Mouse (Mus musculus) testis, adult 2 months (tissue): ENCODE results near the gene Hdac9.

Experiments used
- CTCF ChIP-seq: fragments of 200-500 bp; IDR thresholded peaks from 2 replicates; pipeline ENCODE4 v1.5.1; 2012; ENCODE audit warnings: low read depth, mild to moderate bottlenecking, inconsistent platforms, low read length, moderate library complexity; ENCODE audit not compliant: control insufficient read depth, insufficient read depth, insufficient replicate concordance
- POLR2A ChIP-seq: fragments of 200-500 bp; IDR thresholded peaks from 2 replicates; pipeline ENCODE4 v1.6.1; 2012; ENCODE audit warnings: low read depth, mild to moderate bottlenecking, inconsistent platforms, low read length, moderate library complexity; ENCODE audit not compliant: control insufficient read depth

DNA sequence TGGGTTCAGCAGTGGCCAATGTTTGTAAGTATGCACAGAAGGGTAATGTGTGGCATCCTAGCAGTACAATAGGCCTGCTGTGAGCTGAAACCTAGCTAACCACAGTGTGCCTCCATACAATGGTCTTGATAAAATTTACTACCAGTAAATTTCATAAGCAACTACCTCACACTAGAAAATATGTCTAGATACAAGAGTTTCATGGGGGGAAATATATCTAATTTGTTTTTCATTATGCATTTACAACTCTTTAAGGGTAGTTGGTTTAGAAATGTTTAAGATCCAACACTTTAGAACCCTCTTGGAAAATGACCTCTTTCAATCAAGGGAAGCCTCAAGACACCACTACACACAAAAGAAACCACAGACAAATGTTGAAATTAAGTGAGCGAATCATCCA is 589.8 kb downstream of the Hdac9 start:
- TF ChIP-seq CTCF = no peak
- TF ChIP-seq POLR2A = no peak
